Mouse (Mus musculus) embryonic facial prominence, embryonic 12.5 days (tissue): ENCODE results near the gene Pbsn. TPM values are rescaled to one million over a fixed set of nuclear protein-coding genes. Genes with fewer than 3 reads are reported as not detected.
A peak's percentile ranks its signal among the peaks of the same experiment; 100 is the strongest.
"Not testable (repeated sequence)": the region's sequence is repeated elsewhere in the genome, so short reads cannot be mapped to it uniquely, and the experiment has no call there.

ENCODE experiments used
- ATAC-seq: fragments of 200-750 bp; cut with Nextera tagmentation; 2 replicates; pipeline ENCODE4 v1.8.0; 2017; ENCODE audit not compliant: insufficient number of reproducible peaks, insufficient read depth, low FRiP score, low TSS enrichment
- H3K27ac ChIP-seq: fragments of 300-500 bp; sonication (generic); 2 replicates; pipeline ENCODE4 v1.5.1; 2016; ENCODE audit warnings: mild to moderate bottlenecking
- H3K27me3 ChIP-seq: fragments of 300-500 bp; sonication (generic); 2 replicates; pipeline ENCODE4 v1.6.1; 2016; ENCODE audit warnings: mild to moderate bottlenecking, moderate library complexity
- H3K36me3 ChIP-seq: fragments of 300-500 bp; sonication (generic); 2 replicates; pipeline ENCODE4 v1.6.1; 2016; ENCODE audit warnings: mild to moderate bottlenecking
- H3K4me1 ChIP-seq: fragments of 300-500 bp; sonication (generic); 2 replicates; pipeline ENCODE4 v1.6.1; 2016
- H3K4me2 ChIP-seq: fragments of 300-500 bp; sonication (generic); replicated peaks from 2 replicates; pipeline ENCODE4 v1.6.1; 2016; ENCODE audit warnings: mild to moderate bottlenecking, moderate library complexity
- H3K4me3 ChIP-seq: fragments of 300-500 bp; sonication (generic); 2 replicates; pipeline ENCODE4 v1.5.1; 2016; ENCODE audit warnings: mild to moderate bottlenecking
- H3K9ac ChIP-seq: fragments of 300-500 bp; sonication (generic); 2 replicates; pipeline ENCODE4 v1.6.1; 2016; ENCODE audit warnings: mild to moderate bottlenecking, moderate library complexity
- H3K9me3 ChIP-seq: fragments of 300-500 bp; sonication (generic); 2 replicates; pipeline ENCODE4 v1.6.1; 2016; ENCODE audit warnings: mild to moderate bottlenecking, moderate library complexity
- WGBS: fragments of 180-500 bp; shearing (Covaris S2); methylation state at CpG from one replicate; pipeline ENCODE4 v1.1.7; 2016; 5-methylcytosine and 5-hydroxymethylcytosine counted together
- polyA plus RNA-seq: library from polyadenylated mRNA; unstranded; fragments of >200 nt; fragmentation: Nextera tagmentation; extraction: Ambion mirVana; gene quantifications from 2 replicates; pipeline ENCODE4 v1.2.1, GENCODE M21; 2016

The Pbsn gene
- polyA plus RNA-seq = not detected in 2 replicates

DNA sequence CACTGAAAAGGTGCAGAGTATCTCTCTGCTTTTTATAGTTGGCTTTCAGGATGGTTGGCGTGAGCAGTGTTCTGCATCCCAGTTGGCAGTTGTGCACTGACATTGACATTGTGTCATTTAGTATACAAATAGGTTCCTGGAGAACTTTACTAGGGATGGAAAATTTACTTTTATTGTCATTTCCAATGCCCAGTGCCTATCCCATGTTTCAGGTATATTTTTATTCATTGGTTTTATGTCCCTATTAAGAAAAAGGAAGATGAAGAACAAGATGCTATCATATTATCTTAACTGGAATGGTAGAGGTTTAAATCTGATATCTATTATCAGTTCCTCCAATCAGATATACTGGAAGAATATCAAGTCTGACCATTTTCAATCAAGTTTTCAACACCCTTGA, at the start of gene Pbsn:
Pbsn (minus strand) TSS at position 101 of the 400 bp plus-strand sequence.
- H3K9ac ChIP-seq = no peak within 1 kb of the TSS
- 93% methylated on average over 1 of the region's 1 CpGs for WGBS
- H3K9me3 ChIP-seq = no peaks in the 10 kb centered on the region
- no peaks in the 10 kb centered on the region for H3K36me3 ChIP-seq
- no peak within 1 kb of the TSS for H3K4me3 ChIP-seq
- H3K27me3 ChIP-seq = no peaks in the 10 kb centered on the region
- no peak within 1 kb of the TSS for H3K27ac ChIP-seq
- no peaks in the 10 kb centered on the region for H3K4me1 ChIP-seq
- ATAC-seq = no peak
- no peak within 1 kb of the TSS for H3K4me2 ChIP-seq

DNA sequence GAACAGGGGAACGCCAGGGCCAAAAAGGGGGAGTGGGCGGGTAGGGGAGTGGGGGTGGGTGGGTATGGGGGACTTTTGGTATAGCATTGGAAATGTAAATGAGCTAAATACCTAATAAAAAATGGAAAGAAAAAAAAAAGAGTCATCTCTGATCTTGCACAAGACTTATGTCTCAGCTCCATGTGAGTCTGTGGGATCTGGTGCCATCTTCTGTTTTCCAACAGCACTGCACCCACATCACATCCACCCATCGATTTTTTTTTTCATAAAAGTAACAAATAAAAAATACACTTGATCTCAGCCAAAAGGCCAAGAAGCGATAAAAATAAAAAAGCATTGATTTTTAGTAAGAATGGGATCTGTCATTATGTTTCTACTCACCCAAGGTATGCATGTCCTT, 26.6 kb upstream of the Pbsn start:
- H3K27me3 ChIP-seq, H3K4me1 ChIP-seq, H3K9me3 ChIP-seq, ATAC-seq, H3K9ac ChIP-seq, H3K4me2 ChIP-seq, H3K36me3 ChIP-seq, H3K4me3 ChIP-seq, H3K27ac ChIP-seq: not testable (repeated sequence)
- 52% methylated on average over 2 of the region's 4 CpGs for WGBS

DNA sequence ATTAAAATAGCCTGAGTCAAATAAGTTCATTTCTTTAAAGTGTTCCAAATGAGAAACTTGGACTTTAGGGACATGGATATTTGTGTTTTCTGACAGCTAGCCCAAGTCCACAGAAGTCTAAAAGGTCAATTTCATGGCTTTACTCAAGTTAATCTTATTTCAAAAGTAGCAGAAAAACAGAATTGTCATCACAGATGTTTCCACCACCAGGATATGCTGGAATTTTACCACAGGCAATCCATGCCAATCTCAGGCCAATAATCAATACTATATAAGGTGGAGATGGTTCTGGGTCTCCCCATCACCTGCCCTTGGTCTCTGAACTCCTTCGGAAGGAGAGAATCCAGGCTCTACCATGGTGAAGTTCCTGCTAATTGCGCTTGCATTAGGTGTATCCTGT, 11.0 kb upstream of the Pbsn start, which contains the start of gene Gm14744:
Gm14744 (plus strand) TSS at position 301 of the 400 bp plus-strand sequence.
- H3K27ac ChIP-seq, H3K27me3 ChIP-seq, H3K9ac ChIP-seq, H3K4me1 ChIP-seq, H3K4me2 ChIP-seq, H3K4me3 ChIP-seq, H3K36me3 ChIP-seq, ATAC-seq, H3K9me3 ChIP-seq: not testable (repeated sequence)
- WGBS = 89% methylated on average over 2 of the region's 2 CpGs

DNA sequence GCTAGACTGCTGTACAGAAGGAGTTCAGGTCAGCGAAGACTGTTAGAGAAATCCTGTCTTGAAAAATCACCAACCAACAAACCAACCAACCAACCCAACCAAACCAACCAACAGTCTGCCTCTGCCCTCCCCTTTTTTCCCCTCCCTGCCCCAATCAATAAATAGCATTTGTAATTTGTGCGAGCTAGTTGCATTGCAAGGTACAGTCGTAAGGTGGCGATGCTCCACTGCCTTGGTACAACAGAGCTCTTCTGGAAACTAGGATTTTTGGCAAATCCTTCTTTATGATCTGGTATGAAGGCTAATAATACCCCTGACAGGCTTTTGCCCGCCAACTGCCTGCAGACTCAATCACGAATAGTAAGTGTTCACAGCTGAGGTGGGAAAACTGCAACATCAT, 41.4 kb downstream of the Pbsn start:
- no peaks in the 10 kb centered on the region for H3K27me3 ChIP-seq
- H3K9ac ChIP-seq = no peak overlapping the region
- no peak overlapping the region for H3K4me3 ChIP-seq

DNA sequence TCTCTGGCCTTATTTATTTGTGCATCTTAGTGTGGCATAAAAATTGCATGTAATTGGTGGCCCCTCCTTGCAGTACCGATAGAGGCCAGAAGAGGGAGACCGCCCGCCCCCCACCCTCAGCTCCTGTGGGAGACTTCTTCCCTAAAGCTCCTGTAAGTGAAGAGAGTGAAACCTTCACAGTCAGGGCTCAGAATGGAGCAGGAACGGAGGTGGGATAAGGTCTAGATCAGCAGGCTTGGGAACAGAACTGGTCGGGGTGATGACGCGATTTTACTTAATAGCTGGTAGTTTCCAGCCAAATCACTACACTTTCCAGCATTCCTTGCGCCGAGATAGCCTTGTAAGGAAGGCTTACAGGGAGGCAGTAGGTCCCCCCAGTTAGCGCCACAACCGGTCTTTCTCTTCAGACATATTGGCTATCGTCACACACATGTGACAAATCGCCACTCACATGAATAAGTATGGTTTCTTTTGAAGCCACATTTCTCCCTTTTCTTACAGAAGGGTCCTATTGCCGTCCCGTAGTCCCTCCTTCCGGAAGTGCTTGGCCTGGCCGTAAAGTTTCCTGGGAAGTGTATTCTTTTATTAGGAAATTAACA, 42.7 kb downstream of the Pbsn start:
- WGBS = 20% methylated on average over 17 of the region's 17 CpGs
- H3K27ac ChIP-seq = 0 out of 2 replicates have a peak overlapping the region, but pooled peaks have one; percentile 11
- H3K4me3 ChIP-seq = peak overlapping the region; percentile 30
- ATAC-seq = no peak
- H3K36me3 ChIP-seq = no peaks in the 10 kb centered on the region
- H3K4me2 ChIP-seq = peak overlapping the region; percentile 35
- no peaks in the 10 kb centered on the region for H3K9me3 ChIP-seq
- no peaks in the 10 kb centered on the region for H3K27me3 ChIP-seq
- no peak overlapping the region for H3K9ac ChIP-seq
- H3K4me1 ChIP-seq = no peaks in the 10 kb centered on the region

More for the DNA sequence above, 41.4 kb downstream of the Pbsn start:
- no peak overlapping the region for H3K4me2 ChIP-seq
- H3K9me3 ChIP-seq = no peaks in the 10 kb centered on the region
- H3K27ac ChIP-seq = no peak overlapping the region
- WGBS = 56% methylated on average over 6 of the region's 6 CpGs
- H3K4me1 ChIP-seq = no peaks in the 10 kb centered on the region
- no peak for ATAC-seq
- no peaks in the 10 kb centered on the region for H3K36me3 ChIP-seq

DNA sequence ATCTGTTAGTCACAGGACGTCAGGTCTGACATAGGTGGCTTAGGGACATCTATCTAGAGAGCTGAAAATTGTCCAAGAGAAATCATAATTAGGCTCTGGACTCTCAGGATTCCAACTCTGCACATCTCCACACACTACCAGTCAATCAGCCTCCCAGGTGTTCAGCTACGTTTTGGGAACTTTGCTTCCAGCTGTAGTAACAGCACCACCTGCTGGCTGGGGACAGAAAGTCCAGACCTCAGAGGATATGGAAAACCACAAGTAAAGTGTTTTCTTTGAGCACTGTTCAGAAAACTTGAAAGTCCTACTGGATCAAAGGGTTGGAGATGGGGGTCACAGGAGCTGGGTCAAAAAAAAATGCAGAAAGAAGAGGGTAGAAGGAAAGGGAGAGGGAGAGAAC, 44.8 kb downstream of the Pbsn start:
- no peak for ATAC-seq
- no peaks in the 10 kb centered on the region for H3K27me3 ChIP-seq

DNA sequence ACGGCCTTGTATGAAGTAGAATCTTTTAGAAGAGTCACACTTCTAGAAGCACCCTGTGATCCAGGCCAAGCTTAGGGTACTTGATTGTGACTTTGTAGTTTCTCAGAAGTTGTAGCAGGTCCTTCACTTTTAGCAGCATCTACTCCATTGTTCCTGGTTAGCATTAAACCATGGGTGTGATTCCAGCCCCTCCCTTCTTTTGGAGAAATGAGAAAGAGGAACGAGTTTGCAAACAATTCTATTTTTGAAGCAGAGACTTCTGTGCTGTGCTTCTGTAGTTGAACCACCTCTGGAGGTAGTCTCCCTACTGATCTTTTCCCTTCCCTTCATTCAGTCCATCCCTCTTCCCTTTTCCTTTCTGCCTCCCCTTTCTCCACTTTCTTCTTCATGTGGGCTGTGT, 51.1 kb downstream of the Pbsn start:
- Histone ChIP-seq H3K4me1 (no peaks in the 10 kb centered on the region), H3K4me3 (no peak overlapping the region), H3K9ac (no peak overlapping the region), H3K9me3 (no peaks in the 10 kb centered on the region), H3K36me3 (no peaks in the 10 kb centered on the region), H3K27ac (no peak overlapping the region), H3K4me2 (no peak overlapping the region), H3K27me3 (no peaks in the 10 kb centered on the region)
- no peak for ATAC-seq
- 90% methylated on average over 2 of the region's 2 CpGs for WGBS

More for the DNA sequence above, 44.8 kb downstream of the Pbsn start:
- Histone ChIP-seq H3K36me3 (no peaks in the 10 kb centered on the region), H3K4me3 (no peak overlapping the region), H3K27ac (no peak overlapping the region), H3K9me3 (no peaks in the 10 kb centered on the region), H3K4me2 (no peak overlapping the region), H3K9ac (no peak overlapping the region), H3K4me1 (no peaks in the 10 kb centered on the region)
- 18% methylated on average over 2 of the region's 2 CpGs for WGBS

DNA sequence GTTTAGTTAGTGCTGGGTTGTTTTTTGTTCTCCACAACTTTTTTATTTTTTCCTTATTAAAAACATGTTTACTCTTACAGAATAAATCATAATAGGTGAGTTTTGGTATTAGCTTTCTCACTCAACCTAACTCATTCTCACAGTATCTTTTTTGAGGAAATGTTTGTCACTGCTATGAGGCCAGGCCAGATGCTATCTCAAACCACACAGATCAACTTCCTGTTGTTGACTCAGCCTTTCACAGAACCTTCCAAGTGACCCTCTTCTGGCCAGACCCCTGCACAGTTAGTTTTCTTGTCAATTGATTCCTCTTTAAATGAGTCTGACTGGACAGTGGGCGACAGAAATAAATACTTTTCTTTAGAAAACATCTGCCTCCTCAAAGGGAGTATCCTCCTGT, 51.9 kb downstream of the Pbsn start:
- no peak overlapping the region for H3K4me3 ChIP-seq
- H3K36me3 ChIP-seq = no peaks in the 10 kb centered on the region
- no peaks in the 10 kb centered on the region for H3K27me3 ChIP-seq
- no peak overlapping the region for H3K4me2 ChIP-seq
- H3K9me3 ChIP-seq = no peaks in the 10 kb centered on the region
- WGBS = 64% methylated on average over 1 of the region's 1 CpGs
- no peak overlapping the region for H3K27ac ChIP-seq
- no peaks in the 10 kb centered on the region for H3K4me1 ChIP-seq
- H3K9ac ChIP-seq = no peak overlapping the region
- ATAC-seq = no peak

DNA sequence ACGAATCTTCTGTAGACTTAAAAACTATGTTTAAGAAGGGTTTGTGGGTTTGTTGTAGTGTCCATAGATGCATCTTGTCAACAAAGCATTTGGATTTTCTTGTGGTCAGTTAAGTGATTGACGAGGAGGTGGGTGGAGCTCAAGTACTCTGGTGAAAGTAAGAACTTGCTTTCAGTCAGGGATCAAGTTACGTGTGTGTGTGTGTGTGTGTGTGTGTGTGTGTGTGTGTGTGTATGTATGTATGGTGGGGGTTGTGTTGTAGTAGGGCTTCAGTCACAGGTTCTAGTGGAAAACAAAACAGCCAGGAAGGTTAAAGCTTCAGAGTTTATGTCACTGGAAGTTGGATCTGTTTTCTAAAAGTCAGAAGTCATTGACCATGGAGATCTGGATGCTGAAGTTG, 53.9 kb downstream of the Pbsn start:
- Histone ChIP-seq H3K4me1 (no peaks in the 10 kb centered on the region), H3K36me3 (no peaks in the 10 kb centered on the region), H3K4me2 (no peak overlapping the region), H3K4me3 (no peak overlapping the region), H3K27ac (no peak overlapping the region), H3K27me3 (no peaks in the 10 kb centered on the region), H3K9me3 (no peaks in the 10 kb centered on the region), H3K9ac (no peak overlapping the region)
- 76% methylated on average over 3 of the region's 3 CpGs for WGBS
- no peak for ATAC-seq

DNA sequence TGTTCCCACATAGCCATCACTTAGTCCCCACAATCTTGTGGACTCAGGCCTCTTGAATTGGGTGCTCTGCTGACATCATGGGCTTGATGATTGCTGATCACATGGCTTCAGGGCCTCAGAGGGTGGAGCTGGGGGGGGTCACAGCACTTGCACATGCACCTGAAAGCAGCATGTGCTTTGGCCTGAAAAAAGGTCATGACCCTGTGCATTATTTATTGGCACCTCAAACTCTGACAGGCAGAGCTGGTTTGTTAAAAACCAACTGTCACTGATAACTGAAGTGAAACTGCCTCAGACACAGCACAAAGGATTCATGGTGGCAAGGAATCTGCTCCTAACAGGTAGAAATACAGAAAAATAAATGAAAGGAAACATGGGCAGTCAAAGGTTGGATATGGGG, 55.6 kb downstream of the Pbsn start:
- Histone ChIP-seq H3K27ac (no peak overlapping the region), H3K4me1 (no peaks in the 10 kb centered on the region), H3K9me3 (no peaks in the 10 kb centered on the region), H3K36me3 (no peaks in the 10 kb centered on the region), H3K9ac (no peak overlapping the region), H3K4me2 (no peak overlapping the region), H3K4me3 (no peak overlapping the region), H3K27me3 (no peaks in the 10 kb centered on the region)
- no peak for ATAC-seq

DNA sequence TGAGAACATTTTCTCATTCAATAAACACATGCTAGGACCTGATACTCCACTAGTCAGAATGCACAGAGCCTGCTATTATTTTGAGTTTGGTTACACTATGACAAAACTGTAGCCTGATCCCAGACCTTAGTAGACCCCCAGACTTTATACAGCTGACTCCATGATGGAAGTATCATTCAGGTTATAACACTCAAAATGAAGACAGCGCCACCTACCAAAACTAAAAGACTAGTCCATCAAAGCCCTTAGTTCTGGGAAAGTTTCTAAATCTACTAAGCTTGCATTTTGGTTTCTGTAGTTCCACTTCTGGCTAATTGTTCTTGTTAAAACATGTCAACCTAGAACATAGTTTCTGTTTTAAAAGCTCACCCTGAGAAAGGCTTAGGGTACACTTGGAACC, 56.5 kb downstream of the Pbsn start:
- H3K4me2 ChIP-seq = no peak overlapping the region
- H3K27ac ChIP-seq = no peak overlapping the region
- H3K27me3 ChIP-seq = no peaks in the 10 kb centered on the region
- H3K9ac ChIP-seq = no peak overlapping the region
- no peaks in the 10 kb centered on the region for H3K36me3 ChIP-seq
- no peak overlapping the region for H3K4me3 ChIP-seq
- no peak for ATAC-seq
- H3K4me1 ChIP-seq = no peaks in the 10 kb centered on the region
- H3K9me3 ChIP-seq = no peaks in the 10 kb centered on the region
- WGBS = 64% methylated on average over 1 of the region's 1 CpGs

DNA sequence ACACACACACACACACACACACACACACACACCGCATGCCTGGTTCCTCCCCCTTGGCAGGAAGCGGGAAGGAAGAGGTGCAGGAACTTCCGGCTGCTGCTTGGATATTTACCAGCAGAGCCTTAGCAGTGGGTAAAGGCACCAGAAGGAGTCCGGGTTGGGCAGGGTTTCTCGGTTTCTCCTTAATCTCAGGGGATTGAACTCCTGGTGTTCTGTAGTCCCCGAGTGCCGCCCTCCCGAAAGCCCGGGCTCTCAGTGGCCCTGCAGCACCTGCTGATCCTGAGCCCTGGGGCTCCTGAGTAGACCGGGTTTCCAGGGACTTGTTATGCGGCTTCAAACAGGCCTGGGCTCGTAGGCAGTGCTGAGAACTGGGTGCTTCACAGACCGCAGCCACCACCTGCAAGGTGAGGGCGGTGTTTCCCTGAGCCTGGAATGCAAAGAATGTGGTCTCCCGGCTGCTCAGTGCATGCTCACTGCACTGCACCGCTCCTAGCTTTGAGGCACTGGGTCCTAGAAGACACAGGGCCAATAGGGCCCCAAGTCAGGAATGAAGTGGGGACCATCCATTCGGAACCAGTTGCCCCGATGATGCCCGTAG, 57.1 kb downstream of the Pbsn start, which contains the start of gene Prkx:
Prkx (minus strand) TSS at position 41 of the 598 bp plus-strand sequence.
- Histone ChIP-seq H3K4me2 (peak within 1 kb of the TSS; percentile 59), H3K9ac (peak within 1 kb of the TSS; percentile 63), H3K27ac (peak within 1 kb of the TSS; percentile 54; the same call in 1 of the 2 replicates), H3K9me3 (no peaks in the 10 kb centered on the region), H3K27me3 (no peaks in the 10 kb centered on the region), H3K4me1 (no peaks in the 10 kb centered on the region), H3K36me3 (no peaks in the 10 kb centered on the region), H3K4me3 (peak within 1 kb of the TSS; percentile 61)
- WGBS = 23% methylated on average over 18 of the region's 19 CpGs
- peak; percentile 65; the same call in 1 of the 2 replicates for ATAC-seq
